Mouse (Mus musculus): ENCODE results near the gene Surf1. TPM values are rescaled to one million over a fixed set of nuclear protein-coding genes. Genes with fewer than 3 reads are reported as not detected.

Gene Surf1
- polyA plus RNA-seq, 1 experiment from 2014 or later, result 54.0 TPM

DNA sequence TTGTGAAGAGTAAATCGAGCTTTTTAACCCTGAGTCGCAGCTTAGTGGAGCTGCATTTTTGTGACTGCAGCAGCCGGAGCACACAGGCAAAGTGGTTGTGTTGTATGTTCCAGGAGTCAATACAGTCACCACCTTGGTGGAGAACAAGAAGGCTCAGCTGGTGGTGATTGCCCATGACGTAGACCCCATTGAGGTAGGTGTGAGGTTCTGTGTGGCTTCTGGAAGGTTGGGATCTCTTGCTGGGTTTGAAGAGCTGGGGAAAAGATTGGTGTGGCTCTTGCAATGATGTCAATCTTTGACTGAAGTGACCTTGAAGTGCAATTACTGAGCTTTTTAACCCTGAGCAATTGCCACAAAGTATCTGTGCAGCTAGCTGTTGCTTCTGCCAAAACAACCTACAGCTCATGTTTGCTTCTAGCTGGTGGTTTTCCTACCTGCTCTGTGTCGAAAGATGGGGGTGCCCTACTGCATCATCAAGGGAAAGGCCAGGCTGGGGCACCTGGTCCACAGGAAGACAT is 4.0 kb downstream of the Surf1 start:
- Histone ChIP-seq H3K4me2 (peak overlapping the region; percentile 99), H3K9me3 (ENCODE audit: control insufficient read depth, low read length) (no peaks in the 10 kb centered on the region), H3K27ac (ENCODE audit: low read depth, low read length) (no peak overlapping the region), H3K4me3 (ENCODE audit: low read depth, low read length) (peak overlapping the region; percentile 76), H3K9ac (ENCODE audit: low read length) (peak overlapping the region; percentile 89; the same call in 1 of the 2 replicates), H3K36me3 (ENCODE audit: control insufficient read depth, insufficient read depth, low read length) (peaks cover 23% of the 10 kb centered on the region), H3K4me1 (ENCODE audit: control insufficient read depth, insufficient read depth, low read length) (peaks cover 35% of the 10 kb centered on the region), H3K27me3 (ENCODE audit: control insufficient read depth, insufficient read depth, low read length) (no peaks in the 10 kb centered on the region)
- WGBS, result 76% methylated on average over 5 of the region's 5 CpGs
- ATAC-seq (ENCODE audit: low FRiP score), result no peak
- DNase-seq (ENCODE audit: low spot score, missing footprints), result peak; percentile 82

DNA sequence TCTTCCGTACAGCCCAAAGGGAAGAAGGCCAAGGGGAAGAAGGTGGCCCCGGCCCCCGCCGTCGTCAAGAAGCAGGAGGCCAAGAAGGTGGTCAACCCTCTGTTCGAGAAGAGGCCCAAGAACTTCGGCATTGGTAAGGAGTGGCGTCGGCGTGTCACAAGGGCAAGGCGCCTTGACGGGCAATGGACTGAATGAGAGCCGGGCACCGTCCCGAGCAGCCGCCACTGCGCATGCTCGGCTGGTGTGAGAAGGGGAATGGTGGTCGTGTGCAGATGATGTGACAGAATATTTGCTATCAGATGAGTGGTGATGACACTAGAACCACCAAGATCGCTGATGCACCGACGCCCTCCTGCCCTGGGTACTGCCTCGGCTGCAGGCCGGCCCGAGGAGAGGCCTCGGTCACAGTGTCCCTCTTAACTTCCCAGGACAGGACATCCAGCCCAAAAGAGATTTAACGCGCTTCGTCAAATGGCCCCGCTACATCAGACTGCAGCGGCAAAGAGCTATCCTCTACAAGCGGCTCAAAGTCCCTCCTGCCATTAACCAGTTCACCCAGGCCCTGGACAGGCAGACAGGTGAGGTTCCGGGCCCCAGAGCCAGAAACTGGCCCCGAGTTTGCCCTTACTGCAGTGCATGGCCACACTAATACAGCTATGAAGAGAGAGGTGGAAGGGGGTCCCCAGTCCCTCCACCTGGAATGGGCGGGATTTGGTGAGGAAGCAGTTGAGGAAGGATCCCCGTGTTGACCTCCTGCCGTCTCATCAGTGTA is 5.2 kb downstream of the Surf1 start:
- ATAC-seq (ENCODE audit: low FRiP score) (peak; percentile 61), DNase-seq (ENCODE audit: low spot score, missing footprints) (peak; percentile 96)
- Histone ChIP-seq H3K27ac (ENCODE audit: low read depth, low read length) (peak overlapping the region; percentile 62), H3K9me3 (ENCODE audit: control insufficient read depth, low read length) (no peaks in the 10 kb centered on the region), H3K36me3 (ENCODE audit: control insufficient read depth, insufficient read depth, low read length) (peaks cover 26% of the 10 kb centered on the region), H3K27me3 (ENCODE audit: control insufficient read depth, insufficient read depth, low read length) (no peaks in the 10 kb centered on the region), H3K4me2 (peak overlapping the region; percentile 99), H3K9ac (ENCODE audit: low read length) (peak overlapping the region; percentile 89), H3K4me1 (ENCODE audit: control insufficient read depth, insufficient read depth, low read length) (peaks cover 28% of the 10 kb centered on the region), H3K4me3 (ENCODE audit: low read depth, low read length) (peak overlapping the region; percentile 76)
- WGBS, result 3% methylated on average over 37 of the region's 37 CpGs

DNA sequence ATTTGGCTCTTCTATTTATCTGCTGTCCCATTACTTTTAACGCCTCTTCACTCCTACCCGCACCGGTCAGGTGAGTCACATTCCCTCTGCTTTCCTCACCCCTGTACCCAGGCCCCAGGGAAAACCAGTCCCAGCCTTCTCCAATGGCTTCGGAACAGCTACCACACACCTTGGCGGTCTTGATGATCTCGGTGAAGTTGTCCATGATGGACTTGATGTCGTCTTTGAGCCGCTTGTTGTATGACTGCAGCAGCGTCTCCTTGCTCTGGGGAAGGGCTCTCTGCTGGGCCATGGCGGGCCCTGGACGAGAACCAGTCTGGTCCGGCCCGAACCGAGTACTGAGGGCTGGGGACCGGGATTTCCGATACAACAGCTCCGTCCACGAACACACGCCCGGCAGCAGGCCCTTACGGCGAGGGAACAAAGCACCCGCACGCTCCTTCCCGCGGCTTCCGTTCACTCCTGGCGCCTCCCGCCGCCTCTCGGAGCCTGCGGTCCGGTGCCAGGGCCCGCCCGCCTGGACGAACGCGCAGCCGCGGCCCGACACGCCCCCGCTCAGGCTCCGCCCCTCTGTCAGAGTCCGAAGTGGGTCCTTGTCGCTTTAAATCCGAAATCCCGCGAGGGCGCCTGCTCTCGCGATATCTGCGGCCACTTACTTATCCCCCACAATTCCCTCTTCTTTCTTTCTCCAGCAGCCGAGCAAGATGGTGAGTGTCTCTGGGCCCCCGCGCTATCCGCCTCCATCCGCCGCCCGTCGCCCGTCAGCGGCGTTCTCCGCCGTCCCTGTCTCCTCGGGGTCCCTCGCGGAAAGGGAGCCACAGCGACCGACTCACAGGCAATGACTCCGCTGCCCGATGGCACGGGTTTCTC is 6.0 kb downstream of the Surf1 start, which contains the start of the genes Med22 and Rpl7a:
Gene Med22, minus strand, starts transcription at position 554 of the 870 bp plus-strand sequence.
Gene Rpl7a, plus strand, starts transcription at position 641 of the 870 bp plus-strand sequence.
- H3K4me2 ChIP-seq, result peak within 1 kb of the TSS; percentile 99
- H3K4me1 ChIP-seq (ENCODE audit: control insufficient read depth, insufficient read depth, low read length), result peaks cover 22% of the 10 kb centered on the region
- peak within 1 kb of the TSS; percentile 62 for H3K27ac ChIP-seq (ENCODE audit: low read depth, low read length)
- peak within 1 kb of the TSS; percentile 89 for H3K9ac ChIP-seq (ENCODE audit: low read length)
- DNase-seq (ENCODE audit: low spot score, missing footprints), result peak; percentile 100
- under 1% methylated on average over 55 of the region's 74 CpGs for WGBS
- no peaks in the 10 kb centered on the region for H3K27me3 ChIP-seq (ENCODE audit: control insufficient read depth, insufficient read depth, low read length)
- H3K9me3 ChIP-seq (ENCODE audit: control insufficient read depth, low read length), result no peaks in the 10 kb centered on the region
- H3K4me3 ChIP-seq (ENCODE audit: low read depth, low read length), result peak within 1 kb of the TSS; percentile 76
- ATAC-seq (ENCODE audit: low FRiP score), result peak; percentile 90
- peaks cover 31% of the 10 kb centered on the region for H3K36me3 ChIP-seq (ENCODE audit: control insufficient read depth, insufficient read depth, low read length)

DNA sequence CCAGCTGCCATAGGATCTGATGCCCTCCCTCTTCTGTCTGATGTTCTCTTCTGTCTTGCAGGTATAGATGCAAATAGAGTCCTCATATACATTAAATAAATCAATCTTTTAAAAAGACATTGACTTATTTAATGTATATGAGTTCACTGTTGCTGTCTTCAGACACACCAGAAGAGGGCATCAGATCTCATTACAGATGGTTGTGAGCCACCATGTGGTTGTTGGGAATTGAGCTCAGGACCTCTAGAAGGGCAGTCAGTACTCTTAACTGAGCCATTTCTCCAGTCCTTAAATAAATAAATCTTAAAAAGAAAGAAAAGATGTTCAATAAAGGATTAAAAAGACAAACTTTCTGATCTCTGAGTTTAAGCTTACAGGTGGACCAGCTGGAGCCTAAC is 6.9 kb downstream of the Surf1 start:
- no peaks in the 10 kb centered on the region for H3K27me3 ChIP-seq (ENCODE audit: control insufficient read depth, insufficient read depth, low read length)
- ATAC-seq (ENCODE audit: low FRiP score), result no peak
- peak overlapping the region; percentile 49 for H3K4me2 ChIP-seq
- H3K36me3 ChIP-seq (ENCODE audit: control insufficient read depth, insufficient read depth, low read length), result peaks cover 31% of the 10 kb centered on the region
- peaks cover 19% of the 10 kb centered on the region for H3K4me1 ChIP-seq (ENCODE audit: control insufficient read depth, insufficient read depth, low read length)
- no peaks in the 10 kb centered on the region for H3K9me3 ChIP-seq (ENCODE audit: control insufficient read depth, low read length)
- H3K9ac ChIP-seq (ENCODE audit: low read length), result peak overlapping the region; percentile 80; the same call in 1 of the 2 replicates
- no peak overlapping the region for H3K27ac ChIP-seq (ENCODE audit: low read depth, low read length)
- peak overlapping the region; percentile 76 for H3K4me3 ChIP-seq (ENCODE audit: low read depth, low read length)
- no peak for DNase-seq (ENCODE audit: low spot score, missing footprints)

DNA sequence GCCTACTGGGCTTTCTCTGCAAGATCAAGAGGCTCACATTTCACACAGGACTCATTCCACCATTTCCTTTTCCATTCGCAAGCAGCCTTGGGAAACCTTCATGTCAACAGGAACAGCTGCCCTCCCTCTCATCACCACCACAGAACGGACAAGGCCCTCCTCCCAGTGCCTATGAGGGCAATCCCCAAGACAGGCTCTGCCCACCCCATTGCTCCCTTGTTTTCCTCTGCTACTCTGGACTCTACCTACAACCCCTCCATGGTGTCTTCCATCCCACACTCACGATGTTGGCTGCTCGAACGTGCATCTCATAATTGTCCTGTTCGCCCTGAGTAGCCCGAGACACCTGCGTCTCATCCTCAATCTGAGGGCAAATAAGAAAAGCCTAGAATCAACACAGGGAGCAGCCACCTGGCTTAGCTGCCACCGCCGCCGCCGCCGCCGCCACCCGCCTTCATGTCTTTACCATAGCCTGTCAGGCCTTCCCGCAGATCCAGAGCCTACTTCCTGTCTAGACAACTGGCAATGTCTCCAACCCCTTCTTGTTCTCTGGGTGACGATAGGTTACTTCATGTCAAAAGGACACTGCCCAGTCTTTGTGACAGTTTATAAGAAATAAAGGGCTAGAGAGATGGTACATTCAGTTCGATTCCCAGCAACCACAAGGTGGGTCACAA is 7.5 kb downstream of the Surf1 start:
- DNase-seq (ENCODE audit: low spot score, missing footprints) (peak; percentile 41), ATAC-seq (ENCODE audit: low FRiP score) (no peak)
- H3K36me3 ChIP-seq (ENCODE audit: control insufficient read depth, insufficient read depth, low read length), result peaks cover 29% of the 10 kb centered on the region
- H3K9me3 ChIP-seq (ENCODE audit: control insufficient read depth, low read length), result no peaks in the 10 kb centered on the region
- peak overlapping the region; percentile 44 for H3K9ac ChIP-seq (ENCODE audit: low read length)
- no peaks in the 10 kb centered on the region for H3K27me3 ChIP-seq (ENCODE audit: control insufficient read depth, insufficient read depth, low read length)
- H3K4me2 ChIP-seq, result peak overlapping the region; percentile 49
- H3K4me3 ChIP-seq (ENCODE audit: low read depth, low read length), result peak overlapping the region; percentile 76; the same call in 1 of the 2 replicates
- no peak overlapping the region for H3K27ac ChIP-seq (ENCODE audit: low read depth, low read length)
- peaks cover 20% of the 10 kb centered on the region for H3K4me1 ChIP-seq (ENCODE audit: control insufficient read depth, insufficient read depth, low read length)
- WGBS, result 90% methylated on average over 18 of the region's 18 CpGs

DNA sequence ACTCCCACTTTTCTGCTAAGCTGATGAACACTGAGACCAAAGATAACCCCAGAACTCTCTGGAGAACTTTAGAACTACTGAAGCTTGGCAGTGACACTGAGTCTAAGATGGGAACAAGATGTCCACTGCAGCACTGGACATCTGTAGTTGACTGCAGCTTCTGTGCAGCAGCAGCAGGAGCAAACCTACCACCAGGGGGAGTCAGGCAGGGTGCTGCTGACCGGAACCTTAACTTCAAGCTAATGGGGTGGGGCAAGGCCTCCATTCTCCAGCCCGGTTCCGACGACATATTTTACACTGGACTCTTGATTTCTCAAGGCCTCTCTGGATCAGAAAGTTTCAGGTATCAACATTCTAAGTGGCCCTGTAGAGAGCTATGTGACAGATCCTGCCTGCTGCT is 9.2 kb downstream of the Surf1 start:
- no peak overlapping the region for H3K4me3 ChIP-seq (ENCODE audit: low read depth, low read length)
- H3K9ac ChIP-seq (ENCODE audit: low read length), result no peak overlapping the region
- H3K4me1 ChIP-seq (ENCODE audit: control insufficient read depth, insufficient read depth, low read length), result peaks cover 26% of the 10 kb centered on the region
- H3K4me2 ChIP-seq, result no peak overlapping the region
- H3K9me3 ChIP-seq (ENCODE audit: control insufficient read depth, low read length), result no peaks in the 10 kb centered on the region
- H3K27me3 ChIP-seq (ENCODE audit: control insufficient read depth, insufficient read depth, low read length), result no peaks in the 10 kb centered on the region
- no peak for ATAC-seq (ENCODE audit: low FRiP score)
- peak; percentile 91 for DNase-seq (ENCODE audit: low spot score, missing footprints)
- 74% methylated on average over 4 of the region's 4 CpGs for WGBS
- H3K27ac ChIP-seq (ENCODE audit: low read depth, low read length), result no peak overlapping the region
- H3K36me3 ChIP-seq (ENCODE audit: control insufficient read depth, insufficient read depth, low read length), result peaks cover 14% of the 10 kb centered on the region

DNA sequence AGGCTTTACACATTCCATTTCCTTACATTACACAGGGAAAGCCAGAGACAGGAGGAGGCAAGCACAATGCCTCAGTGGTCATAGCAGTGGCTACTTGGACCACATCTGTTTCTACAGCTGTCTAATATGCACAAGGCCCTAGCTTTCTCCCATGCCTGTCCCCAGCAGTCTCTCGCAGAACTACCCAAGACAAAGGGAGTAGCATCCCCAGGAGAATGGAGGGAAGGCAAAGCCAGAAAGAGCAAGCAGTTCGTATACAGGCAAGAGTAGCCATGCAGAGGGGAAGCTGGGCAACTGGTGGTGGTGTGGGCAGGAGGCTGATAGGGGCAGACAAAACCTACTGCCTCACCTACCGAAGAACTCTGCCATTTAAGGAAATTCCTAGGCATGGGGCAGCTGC is 9.9 kb downstream of the Surf1 start:
- Histone ChIP-seq H3K4me3 (ENCODE audit: low read depth, low read length) (no peak overlapping the region), H3K4me2 (no peak overlapping the region), H3K27ac (ENCODE audit: low read depth, low read length) (no peak overlapping the region), H3K36me3 (ENCODE audit: control insufficient read depth, insufficient read depth, low read length) (peaks cover 11% of the 10 kb centered on the region; the same call in 1 of the 2 replicates), H3K9me3 (ENCODE audit: control insufficient read depth, low read length) (no peaks in the 10 kb centered on the region), H3K9ac (ENCODE audit: low read length) (no peak overlapping the region), H3K4me1 (ENCODE audit: control insufficient read depth, insufficient read depth, low read length) (peaks cover 26% of the 10 kb centered on the region), H3K27me3 (ENCODE audit: control insufficient read depth, insufficient read depth, low read length) (no peaks in the 10 kb centered on the region)
- 88% methylated on average over 3 of the region's 3 CpGs for WGBS
- peak; percentile 78 for DNase-seq (ENCODE audit: low spot score, missing footprints)
- no peak for ATAC-seq (ENCODE audit: low FRiP score)

DNA sequence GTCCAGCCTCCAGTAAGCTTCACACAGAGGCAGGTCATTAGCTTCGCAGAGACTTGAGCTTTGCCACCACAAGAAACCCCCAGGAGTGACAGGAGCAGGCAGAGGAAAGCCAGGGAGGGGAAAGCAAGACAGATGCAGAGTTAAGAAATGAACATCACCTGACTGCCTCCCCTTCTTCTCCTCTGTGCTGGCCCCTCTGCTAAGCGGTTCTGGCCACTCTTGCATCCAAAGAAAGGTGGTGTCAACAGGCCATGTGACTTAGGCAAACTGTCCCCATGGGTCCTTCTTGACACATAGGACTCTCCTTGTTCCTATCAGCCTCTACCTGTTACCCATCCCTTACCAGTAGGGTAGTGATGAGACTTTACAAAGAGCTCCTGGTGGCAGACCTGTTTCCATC is 10.4 kb downstream of the Surf1 start:
- no peak overlapping the region for H3K4me3 ChIP-seq (ENCODE audit: low read depth, low read length)
- H3K4me2 ChIP-seq, result no peak overlapping the region
- H3K4me1 ChIP-seq (ENCODE audit: control insufficient read depth, insufficient read depth, low read length), result peaks cover 26% of the 10 kb centered on the region
- DNase-seq (ENCODE audit: low spot score, missing footprints) (peak; percentile 64), ATAC-seq (ENCODE audit: low FRiP score) (no peak)
- H3K36me3 ChIP-seq (ENCODE audit: control insufficient read depth, insufficient read depth, low read length), result peaks cover 11% of the 10 kb centered on the region; the same call in 1 of the 2 replicates
- H3K9me3 ChIP-seq (ENCODE audit: control insufficient read depth, low read length), result no peaks in the 10 kb centered on the region
- no peaks in the 10 kb centered on the region for H3K27me3 ChIP-seq (ENCODE audit: control insufficient read depth, insufficient read depth, low read length)
- no peak overlapping the region for H3K9ac ChIP-seq (ENCODE audit: low read length)
- 94% methylated on average over 2 of the region's 2 CpGs for WGBS
- H3K27ac ChIP-seq (ENCODE audit: low read depth, low read length), result no peak overlapping the region

All from midbrain, embryonic 11.5 days (tissue).